Mouse (Mus musculus): ENCODE data around the gene Phactr2. TPM values are rescaled to one million over a fixed set of nuclear protein-coding genes. Genes with fewer than 3 reads are reported as not detected.
"Not testable (repeated sequence)": the region's sequence is repeated elsewhere in the genome, so short reads cannot be mapped to it uniquely, and the experiment has no call there.

Phactr2 gene
- polyA plus RNA-seq, 1 experiment = 2.3 TPM

DNA sequence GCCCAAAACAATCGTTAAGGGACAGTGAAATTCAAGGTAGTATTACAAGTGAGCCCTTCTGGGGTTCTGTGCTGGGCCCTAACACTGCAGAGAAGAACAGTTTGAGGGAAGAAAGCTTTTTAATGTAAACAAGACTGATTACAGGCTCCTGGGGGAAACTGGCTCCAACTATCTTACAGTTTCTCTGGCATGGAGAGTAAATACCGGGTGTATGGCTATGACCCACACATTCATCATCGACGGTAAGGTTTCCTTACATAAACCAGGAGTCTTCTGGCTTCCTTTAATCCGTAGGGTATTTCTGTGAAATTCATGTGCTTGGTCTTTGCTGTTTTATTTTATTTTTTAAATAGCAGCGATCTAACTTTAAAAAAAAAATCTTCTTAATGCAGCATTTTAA lies 261.4 kb downstream of the Phactr2 start:
- peaks cover 4% of the 10 kb centered on the region for H3K36me3 ChIP-seq (replicated peaks; ENCODE audit: low read length)
- peaks cover 19% of the 10 kb centered on the region for H3K4me1 ChIP-seq
- H3K9me3 ChIP-seq = no peaks in the 10 kb centered on the region
- no peak for TF ChIP-seq GATA1 (IDR thresholded peaks at IDR 0.05; ENCODE audit: borderline replicate concordance, low read length)
- no peak for TF ChIP-seq FLI1 (IDR thresholded peaks at IDR 0.05; ENCODE audit: low read length)
- H3K27me3 ChIP-seq (replicated peaks) = peaks cover 5% of the 10 kb centered on the region
- no peak overlapping the region for H3K4me3 ChIP-seq (replicated peaks)

DNA sequence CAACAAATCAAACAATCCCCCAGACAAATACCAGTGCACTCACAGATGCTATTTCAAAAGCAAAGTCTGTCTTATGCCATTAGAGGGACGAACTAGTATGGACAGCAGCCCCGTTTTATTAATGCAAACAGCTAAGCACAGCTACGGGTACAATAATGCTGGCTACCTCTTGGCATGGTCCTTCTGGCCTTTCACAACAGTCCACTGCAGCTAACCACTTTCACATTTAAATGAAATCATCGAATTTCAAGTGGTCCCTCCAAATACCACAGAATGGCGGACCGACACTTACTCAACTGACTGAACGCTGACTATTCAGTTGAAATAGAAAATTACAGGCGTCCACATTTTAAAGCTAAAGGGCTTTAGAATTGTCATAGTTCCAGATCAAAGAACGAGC lies 261.9 kb downstream of the Phactr2 start:
- H3K27me3 ChIP-seq (replicated peaks) = peaks cover 5% of the 10 kb centered on the region
- H3K4me3 ChIP-seq (replicated peaks) = no peak overlapping the region
- H3K4me1 ChIP-seq = peaks cover 19% of the 10 kb centered on the region
- TF ChIP-seq FLI1 (IDR thresholded peaks at IDR 0.05; ENCODE audit: low read length) (no peak), GATA1 (IDR thresholded peaks at IDR 0.05; ENCODE audit: borderline replicate concordance, low read length) (no peak)
- peaks cover 4% of the 10 kb centered on the region for H3K36me3 ChIP-seq (replicated peaks; ENCODE audit: low read length)
- no peaks in the 10 kb centered on the region for H3K9me3 ChIP-seq

DNA sequence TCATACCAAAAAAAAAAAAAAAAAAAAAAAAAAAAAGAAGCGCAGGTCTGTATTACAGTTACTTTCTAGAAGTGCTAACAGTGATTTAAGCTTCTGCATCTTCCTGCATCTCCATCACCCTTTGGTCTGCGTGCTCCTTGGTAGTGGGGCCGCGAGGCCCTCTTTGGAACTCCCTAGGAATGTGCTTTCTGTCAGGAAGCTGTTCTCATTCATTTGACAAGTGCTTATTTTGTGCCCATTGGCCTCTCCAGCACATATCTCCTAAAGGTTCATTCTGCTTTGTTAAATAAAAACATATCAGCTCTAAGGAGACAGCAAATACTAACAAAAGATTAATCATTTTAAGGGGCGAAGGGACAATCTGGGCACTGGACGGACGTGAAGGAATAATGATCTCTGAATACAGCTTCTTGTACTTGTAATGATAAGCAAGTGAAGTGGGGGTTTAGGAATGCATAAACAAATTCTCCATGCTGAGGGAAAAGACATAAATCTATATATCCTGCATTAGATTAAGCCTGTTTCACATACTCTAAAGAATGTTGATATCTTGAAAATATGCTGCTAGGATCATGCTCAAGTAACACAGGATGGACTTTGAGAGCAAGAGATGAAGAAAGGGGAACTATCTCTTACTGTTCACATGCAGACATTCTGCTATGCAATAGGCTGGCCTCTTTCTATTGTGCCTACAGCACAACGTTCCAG lies 264.1 kb downstream of the Phactr2 start:
- no peak for TF ChIP-seq GATA1 (IDR thresholded peaks at IDR 0.05; ENCODE audit: borderline replicate concordance, low read length)
- TF ChIP-seq FLI1 (IDR thresholded peaks at IDR 0.05; ENCODE audit: low read length) = no peak
- H3K4me3 ChIP-seq (replicated peaks) = no peak overlapping the region
- H3K27me3 ChIP-seq (replicated peaks) = peaks cover 3% of the 10 kb centered on the region
- peaks cover 14% of the 10 kb centered on the region for H3K4me1 ChIP-seq
- peaks cover 4% of the 10 kb centered on the region for H3K36me3 ChIP-seq (replicated peaks; ENCODE audit: low read length)
- H3K9me3 ChIP-seq = no peaks in the 10 kb centered on the region

DNA sequence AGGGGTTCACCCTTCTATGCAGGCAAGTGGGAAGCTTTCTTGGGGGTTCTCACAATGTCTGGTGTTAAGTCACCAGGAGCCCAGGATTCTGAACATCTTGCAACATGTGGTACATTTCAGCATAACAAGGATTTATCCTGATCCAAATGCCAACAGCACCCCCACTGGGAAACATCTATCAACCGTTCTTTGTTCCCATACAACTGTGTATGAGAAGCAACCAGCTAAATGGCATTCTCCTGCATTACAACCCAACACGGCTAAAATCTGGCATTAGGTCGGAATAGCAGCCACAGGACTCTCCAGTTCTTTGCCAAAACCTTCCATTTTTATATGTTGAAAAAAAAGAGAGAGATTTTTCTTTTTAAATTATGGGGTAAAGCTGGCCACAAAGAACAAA lies 264.7 kb downstream of the Phactr2 start:
- peaks cover 4% of the 10 kb centered on the region for H3K36me3 ChIP-seq (replicated peaks; ENCODE audit: low read length)
- peaks cover 14% of the 10 kb centered on the region for H3K4me1 ChIP-seq
- H3K27me3 ChIP-seq (replicated peaks) = peaks cover 3% of the 10 kb centered on the region
- no peaks in the 10 kb centered on the region for H3K9me3 ChIP-seq
- H3K4me3 ChIP-seq (replicated peaks) = no peak overlapping the region
- no peak for TF ChIP-seq GATA1 (IDR thresholded peaks at IDR 0.05; ENCODE audit: borderline replicate concordance, low read length)
- no peak for TF ChIP-seq FLI1 (IDR thresholded peaks at IDR 0.05; ENCODE audit: low read length)

DNA sequence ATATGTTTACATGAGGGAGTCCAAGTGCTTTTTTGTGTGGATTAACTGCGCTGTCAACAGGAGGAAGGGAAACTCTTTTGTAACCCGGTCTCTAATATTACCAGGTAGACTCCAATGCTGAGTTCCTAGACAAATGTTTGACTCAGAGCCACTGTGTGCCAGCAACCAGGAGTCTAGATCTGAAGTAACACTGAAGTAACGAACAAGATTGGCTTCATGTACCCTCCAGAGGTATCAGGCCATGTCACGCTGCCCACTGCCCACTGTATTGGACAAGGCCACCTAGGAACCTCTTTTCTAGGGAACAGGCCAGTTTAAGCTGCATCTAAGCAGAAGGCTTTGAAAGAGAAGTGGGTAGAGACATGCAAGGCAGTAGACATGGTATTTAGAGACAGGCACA lies 265.2 kb downstream of the Phactr2 start:
- Histone ChIP-seq H3K4me3 (replicated peaks) (no peak overlapping the region), H3K27me3 (replicated peaks) (peaks cover 3% of the 10 kb centered on the region), H3K4me1 (peaks cover 14% of the 10 kb centered on the region), H3K36me3 (replicated peaks; ENCODE audit: low read length) (peaks cover 3% of the 10 kb centered on the region), H3K9me3 (no peaks in the 10 kb centered on the region)
- TF ChIP-seq GATA1 (IDR thresholded peaks at IDR 0.05; ENCODE audit: borderline replicate concordance, low read length) (no peak), FLI1 (IDR thresholded peaks at IDR 0.05; ENCODE audit: low read length) (no peak)

DNA sequence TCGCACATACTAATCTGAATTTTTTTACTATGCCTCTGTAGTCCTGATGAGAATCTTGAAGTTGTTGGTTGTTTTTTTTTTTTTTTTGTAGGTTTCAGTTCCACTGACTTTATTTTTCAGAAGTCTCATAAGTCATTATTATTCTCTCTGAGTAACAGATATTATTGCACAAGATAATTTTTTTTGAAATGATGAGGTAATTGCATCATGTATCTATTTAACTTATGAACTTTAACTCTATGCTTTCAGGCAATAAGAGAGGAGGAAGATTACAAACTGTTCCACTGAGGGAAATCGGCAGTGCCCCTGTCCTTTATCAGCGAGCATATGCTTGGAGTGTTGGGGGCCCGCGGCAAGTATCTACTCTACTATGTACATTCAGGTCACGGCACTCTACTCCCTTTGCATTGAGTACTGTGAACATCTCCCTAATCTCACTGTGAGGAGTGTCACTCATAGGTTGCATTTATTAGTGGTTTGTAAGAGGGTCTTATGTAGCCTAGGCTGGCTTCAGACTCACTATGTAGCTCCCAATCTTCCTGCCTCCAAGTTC lies 272.4 kb downstream of the Phactr2 start:
- Histone ChIP-seq H3K4me1 (peaks cover 12% of the 10 kb centered on the region), H3K27me3 (replicated peaks) (no peaks in the 10 kb centered on the region), H3K4me3 (replicated peaks) (no peak overlapping the region), H3K9me3 (peaks cover 16% of the 10 kb centered on the region), H3K36me3 (replicated peaks; ENCODE audit: low read length) (peaks cover 8% of the 10 kb centered on the region)
- no peak for TF ChIP-seq FLI1 (IDR thresholded peaks at IDR 0.05; ENCODE audit: low read length)
- no peak for TF ChIP-seq GATA1 (IDR thresholded peaks at IDR 0.05; ENCODE audit: borderline replicate concordance, low read length)

DNA sequence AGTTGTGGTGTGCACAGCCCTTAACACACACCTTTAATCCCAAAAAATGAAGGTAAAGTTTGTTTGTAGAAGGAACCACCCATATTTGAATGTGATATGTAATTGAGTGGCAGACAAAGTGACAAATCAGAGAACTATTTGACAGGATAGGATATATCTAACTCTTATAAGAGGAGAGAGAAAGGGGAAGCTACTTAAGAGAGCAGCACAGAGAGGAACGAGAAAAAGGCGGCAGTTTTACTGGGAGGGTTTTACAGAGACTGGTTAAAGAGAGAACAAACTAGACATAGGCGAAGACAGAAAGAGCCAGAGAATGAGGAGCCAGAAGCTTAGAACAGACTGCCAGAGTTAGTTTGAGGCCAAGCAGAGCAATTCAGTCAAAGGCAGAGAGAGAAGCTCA lies 273.4 kb downstream of the Phactr2 start:
- Histone ChIP-seq H3K4me3 (replicated peaks) (no peak overlapping the region), H3K27me3 (replicated peaks) (no peaks in the 10 kb centered on the region), H3K36me3 (replicated peaks; ENCODE audit: low read length) (peaks cover 8% of the 10 kb centered on the region), H3K9me3 (peaks cover 16% of the 10 kb centered on the region), H3K4me1 (peaks cover 12% of the 10 kb centered on the region)
- TF ChIP-seq GATA1 (IDR thresholded peaks at IDR 0.05; ENCODE audit: borderline replicate concordance, low read length) (no peak), FLI1 (IDR thresholded peaks at IDR 0.05; ENCODE audit: low read length) (no peak)

DNA sequence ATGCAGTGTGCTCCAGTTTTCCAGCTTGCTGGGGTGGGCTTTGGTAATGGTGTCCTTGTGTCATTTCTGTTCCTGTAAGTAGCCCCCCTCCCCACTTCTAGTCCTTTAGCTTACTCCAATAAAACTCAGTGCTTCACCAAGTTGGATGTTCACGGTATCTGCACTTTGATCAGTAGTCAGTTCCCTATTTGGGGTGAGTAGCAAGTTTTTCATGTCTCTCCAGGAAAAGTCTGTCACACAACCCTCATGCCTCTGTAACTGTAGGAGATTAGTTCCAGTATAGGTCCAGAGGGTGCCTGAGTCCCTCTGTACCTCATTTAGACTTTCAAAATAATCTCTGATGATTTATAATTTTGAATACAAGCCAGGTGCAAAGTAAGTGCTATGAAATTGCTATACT lies 275.0 kb downstream of the Phactr2 start:
- Histone ChIP-seq H3K27me3 (replicated peaks) (no peaks in the 10 kb centered on the region), H3K36me3 (replicated peaks; ENCODE audit: low read length) (peaks cover 8% of the 10 kb centered on the region), H3K4me1 (peaks cover 12% of the 10 kb centered on the region), H3K4me3 (replicated peaks) (no peak overlapping the region), H3K9me3 (peaks cover 16% of the 10 kb centered on the region)
- TF ChIP-seq GATA1 (IDR thresholded peaks at IDR 0.05; ENCODE audit: borderline replicate concordance, low read length) (no peak), FLI1 (IDR thresholded peaks at IDR 0.05; ENCODE audit: low read length) (no peak)

DNA sequence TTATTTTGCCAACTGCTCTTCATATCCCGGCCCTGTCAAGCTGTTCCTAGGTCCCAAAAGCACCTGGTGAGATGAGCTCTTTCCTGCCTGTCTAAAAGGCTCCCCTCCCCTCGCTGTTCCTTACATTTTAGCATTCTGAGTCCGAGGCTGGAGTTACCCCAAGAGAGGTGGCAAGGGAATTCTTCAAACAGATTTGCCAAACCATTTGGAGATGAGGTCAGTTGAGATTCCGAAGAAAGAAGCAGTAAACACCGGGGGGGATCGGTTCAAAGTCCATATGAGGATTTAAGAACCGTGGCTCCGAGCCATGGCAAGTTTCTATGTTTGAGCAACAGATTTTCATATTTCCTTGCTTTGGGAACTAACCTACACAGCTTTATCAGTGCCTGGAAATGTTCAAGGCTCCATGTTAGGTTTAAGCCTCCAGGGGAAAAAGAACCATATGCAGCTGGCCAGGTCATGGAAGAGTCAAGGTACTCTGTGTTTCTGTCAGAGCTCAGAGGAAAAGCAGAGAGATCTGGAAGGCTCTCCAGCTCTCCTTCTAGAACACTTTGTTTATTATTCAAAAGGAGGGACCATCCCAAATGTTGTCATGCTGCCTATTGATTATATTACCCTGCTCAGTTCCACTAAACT lies 277.2 kb downstream of the Phactr2 start:
- Histone ChIP-seq H3K4me1 (peaks cover 16% of the 10 kb centered on the region), H3K36me3 (replicated peaks; ENCODE audit: low read length) (peaks cover 4% of the 10 kb centered on the region), H3K27me3 (replicated peaks) (no peaks in the 10 kb centered on the region), H3K4me3 (replicated peaks) (no peak overlapping the region), H3K9me3 (peaks cover 6% of the 10 kb centered on the region)
- TF ChIP-seq GATA1 (IDR thresholded peaks at IDR 0.05; ENCODE audit: borderline replicate concordance, low read length) = no peak
- no peak for TF ChIP-seq FLI1 (IDR thresholded peaks at IDR 0.05; ENCODE audit: low read length)

DNA sequence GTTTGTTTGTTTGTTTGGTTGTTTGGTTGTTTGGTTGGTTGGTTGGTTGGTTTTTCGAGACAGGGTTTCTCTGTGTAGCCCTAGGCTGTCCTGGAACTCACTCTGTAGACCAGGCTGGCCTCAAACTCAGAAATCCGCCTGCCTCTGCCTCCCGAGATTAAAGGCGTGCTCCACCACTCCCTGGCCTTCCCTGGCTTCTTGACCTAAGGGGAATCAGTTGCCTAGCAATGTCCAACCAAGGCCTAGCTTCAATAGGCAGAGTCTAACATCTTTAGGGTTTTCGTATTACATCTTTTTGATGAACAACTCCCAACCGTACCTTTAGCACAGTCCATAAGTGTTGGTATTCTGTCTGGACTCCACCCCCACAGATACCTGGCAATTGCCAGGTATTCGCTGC lies 280.7 kb downstream of the Phactr2 start:
- not testable (repeated sequence) for H3K9me3 ChIP-seq; H3K27me3 ChIP-seq (replicated peaks)
- peaks cover 22% of the 10 kb centered on the region for H3K36me3 ChIP-seq (replicated peaks; ENCODE audit: low read length)
- peaks cover 13% of the 10 kb centered on the region for H3K4me1 ChIP-seq
- peak overlapping the region; percentile 95 for H3K4me3 ChIP-seq (replicated peaks)

Measured in megakaryocyte, embryonic 14.5 days (primary cell).